Mouse (Mus musculus) adrenal gland (tissue): ENCODE results near the gene Atp2a2.

ENCODE experiments used
- intact Hi-C: fragments of 180-260 bp; cut with DNase I; formaldehyde crosslinking; loops from one replicate; pipeline ENCODE4 v1.15.1; 2025

Gene Atp2a2

GRCm38 (mm10) chr5:122520254-122521129 lies 18.5 kb upstream of the Atp2a2 start:
- intact Hi-C loops, result no loop called here

- intact Hi-C loops, result no loop called here
Observed at GRCm38 (mm10) chr5:122519043-122519660, 17.1 kb upstream of the Atp2a2 start.

DNA sequence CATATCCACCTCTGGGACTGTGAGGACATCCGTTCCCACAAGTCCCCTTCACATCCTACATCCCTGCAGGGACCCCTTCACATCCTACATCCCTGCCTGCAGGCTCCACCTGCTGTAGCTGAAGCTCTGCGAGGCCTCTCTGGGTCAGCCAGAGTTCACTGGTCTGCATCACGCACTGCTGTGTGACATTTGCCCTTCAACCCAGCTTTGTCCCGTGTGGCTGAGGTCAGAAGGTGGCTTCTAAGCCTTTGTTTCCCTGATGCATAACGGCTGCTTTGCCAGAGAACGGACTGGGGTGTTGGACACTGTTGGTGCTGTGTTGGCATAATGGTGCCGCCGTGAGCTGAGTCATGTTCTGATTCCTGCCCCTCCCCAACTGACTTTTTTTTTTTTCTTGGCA lies 16.2 kb upstream of the Atp2a2 start:
- intact Hi-C loops, result no loop called here

DNA sequence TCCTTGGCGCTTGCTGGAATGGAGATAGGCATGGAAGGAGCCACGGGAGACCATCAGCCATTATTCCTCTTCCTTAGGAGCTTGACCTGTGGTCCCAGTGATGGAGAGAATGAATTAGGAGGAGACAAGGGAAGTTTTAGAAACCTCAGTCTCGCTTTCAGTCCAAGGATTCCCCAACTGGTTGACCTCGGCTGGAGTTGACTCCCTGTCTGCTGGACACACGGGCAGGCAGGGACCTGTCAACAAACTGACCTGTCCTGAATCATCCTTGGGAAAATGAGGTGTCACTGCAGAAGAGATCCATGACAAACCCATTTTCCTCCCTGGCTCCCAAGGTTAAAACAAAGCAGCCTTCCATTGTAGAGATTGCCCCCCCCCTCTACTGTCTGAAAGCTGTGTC lies 14.9 kb upstream of the Atp2a2 start:
- intact Hi-C loops, result no loop called here

DNA sequence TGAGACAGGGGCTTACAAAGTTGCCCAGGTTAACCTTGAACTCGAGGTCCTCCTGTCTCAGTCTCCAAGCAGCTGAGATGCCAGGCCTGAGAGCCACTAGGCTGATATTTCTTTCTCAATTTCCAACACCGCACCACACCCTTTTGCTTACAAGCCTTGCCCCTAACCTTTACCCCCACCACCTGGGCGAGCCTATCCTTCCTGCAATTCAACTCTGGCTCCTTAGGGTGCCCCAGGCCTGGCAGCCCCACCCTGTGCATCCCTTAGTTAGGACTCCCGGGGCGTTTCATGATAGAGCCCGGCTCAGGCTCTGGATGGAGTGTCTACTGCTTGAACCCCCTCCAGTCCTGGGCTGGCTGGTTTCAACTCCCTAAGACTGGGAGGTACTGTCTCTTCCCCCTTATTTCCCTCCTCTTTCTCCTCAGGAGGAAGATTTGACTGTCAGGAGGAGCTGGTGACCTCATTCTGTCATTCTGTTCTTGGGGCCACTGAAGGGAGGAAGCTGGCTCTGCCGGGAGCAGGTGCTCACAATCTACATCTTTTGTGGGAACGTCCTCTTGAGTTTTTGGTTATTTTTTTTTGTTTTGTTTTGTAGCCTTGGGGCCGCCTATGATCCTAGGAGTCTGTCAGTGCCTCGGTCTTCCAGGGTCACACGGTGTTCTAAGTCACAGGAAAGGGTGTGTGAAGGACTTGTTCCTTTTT lies 14.2 kb upstream of the Atp2a2 start:
- intact Hi-C loops, result no loop called here

DNA sequence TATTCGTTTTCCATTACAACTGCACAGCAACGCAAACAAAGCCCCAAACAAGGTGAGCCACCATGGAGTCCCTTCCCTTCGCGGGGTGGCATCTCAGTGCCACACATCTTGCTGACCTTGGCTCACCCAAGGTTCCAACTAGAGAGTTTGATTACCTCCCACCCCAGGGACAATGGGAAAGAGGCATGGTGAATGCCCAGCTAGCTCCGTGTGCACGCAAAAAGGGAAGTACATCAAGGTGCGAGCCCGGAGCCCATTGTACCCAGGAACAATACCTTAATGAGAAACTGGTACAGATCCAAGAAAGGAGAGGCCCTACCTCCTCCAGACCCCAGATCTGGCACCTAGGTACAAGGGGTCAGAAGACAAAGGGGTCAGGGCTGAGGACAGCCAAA lies 12.1 kb upstream of the Atp2a2 start:
- intact Hi-C loops, result no loop called here

- intact Hi-C loops, result no loop called here
Observed at GRCm38 (mm10) chr5:122513421-122514126, 11.5 kb upstream of the Atp2a2 start.

- intact Hi-C loops, result no loop called here
Observed at GRCm38 (mm10) chr5:122512011-122512410, 10.0 kb upstream of the Atp2a2 start.

GRCm38 (mm10) chr5:122511405-122511804 lies 9.4 kb upstream of the Atp2a2 start:
- intact Hi-C loops, result no loop called here

- intact Hi-C loops, result no loop called here
Observed at GRCm38 (mm10) chr5:122510651-122511157, 8.7 kb upstream of the Atp2a2 start.

- intact Hi-C loops, result no loop called here
Observed at GRCm38 (mm10) chr5:122509608-122510007, 7.6 kb upstream of the Atp2a2 start.

- intact Hi-C loops, result no loop called here
Observed at GRCm38 (mm10) chr5:122508861-122509306, 6.9 kb upstream of the Atp2a2 start.

GRCm38 (mm10) chr5:122507396-122507795 lies 5.4 kb upstream of the Atp2a2 start:
- intact Hi-C loops, result no loop called here

DNA sequence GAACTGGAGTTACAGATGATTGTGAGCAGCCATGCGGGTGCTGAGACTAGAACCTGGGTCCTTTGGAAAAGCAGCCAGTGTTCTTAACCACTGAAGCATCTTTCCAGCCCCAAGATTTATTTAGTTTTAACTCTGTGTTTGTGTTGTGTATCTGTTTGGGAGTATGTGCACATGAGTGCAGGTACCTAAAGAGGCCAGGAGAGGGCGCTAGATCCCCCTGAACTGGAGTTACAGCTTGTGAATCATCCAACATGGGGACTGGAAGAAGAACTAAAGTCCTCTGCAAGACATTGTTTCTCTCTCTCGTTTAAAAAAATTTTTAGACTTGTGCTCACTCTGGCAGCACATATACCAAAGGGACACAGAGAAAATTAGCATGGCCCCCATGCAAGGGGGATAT lies 4.4 kb upstream of the Atp2a2 start:
- intact Hi-C loops, result no loop called here

DNA sequence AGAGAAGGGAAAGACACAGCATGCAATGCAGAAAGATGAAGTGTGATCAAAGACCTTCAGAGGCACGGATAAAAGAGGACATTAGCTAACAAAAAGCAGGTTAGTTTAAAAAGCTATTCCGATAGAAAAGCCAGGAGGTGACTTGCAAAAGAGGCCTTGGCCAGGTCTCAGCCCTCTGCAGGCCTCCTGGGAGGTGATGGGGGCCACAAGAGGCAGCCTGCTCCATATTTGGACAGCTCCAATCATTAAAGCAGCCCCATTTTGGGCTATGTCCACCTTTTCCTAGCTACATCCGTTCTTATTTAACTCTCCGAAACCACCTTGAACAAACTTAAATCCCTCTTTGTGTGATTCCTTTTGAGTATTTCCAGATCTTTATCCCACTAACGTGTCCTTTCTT lies 3.5 kb upstream of the Atp2a2 start:
- intact Hi-C loops, result no loop called here

DNA sequence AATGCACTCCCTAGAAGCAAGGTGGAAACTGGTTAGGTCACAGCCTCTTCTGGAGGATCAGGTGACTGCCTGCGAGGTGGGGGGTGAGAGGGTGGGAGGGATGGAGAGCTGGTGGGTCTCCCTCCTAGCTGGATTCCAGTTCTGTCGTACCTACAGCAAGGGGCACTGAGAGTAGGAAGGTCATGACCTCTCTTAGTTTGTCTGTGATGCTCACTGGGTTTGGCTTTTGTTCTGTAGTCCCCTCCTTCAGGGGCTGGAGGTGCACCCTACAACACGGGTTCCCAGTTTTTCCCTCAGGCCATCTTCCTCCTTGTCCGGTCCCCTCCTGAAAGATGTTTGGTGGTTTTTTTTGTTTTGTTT lies 1.7 kb upstream of the Atp2a2 start:
- intact Hi-C loops, result loop anchor here (5.0 kb wide), 1 partner anchor 124 kb away; no protein-coding TSS in a partner anchor

GRCm38 (mm10) chr5:122503015-122503759 lies 1.2 kb upstream of the Atp2a2 start:
- intact Hi-C loops, result loop anchor here (5.0 kb wide), 1 partner anchor 124 kb away; no protein-coding TSS in a partner anchor

DNA sequence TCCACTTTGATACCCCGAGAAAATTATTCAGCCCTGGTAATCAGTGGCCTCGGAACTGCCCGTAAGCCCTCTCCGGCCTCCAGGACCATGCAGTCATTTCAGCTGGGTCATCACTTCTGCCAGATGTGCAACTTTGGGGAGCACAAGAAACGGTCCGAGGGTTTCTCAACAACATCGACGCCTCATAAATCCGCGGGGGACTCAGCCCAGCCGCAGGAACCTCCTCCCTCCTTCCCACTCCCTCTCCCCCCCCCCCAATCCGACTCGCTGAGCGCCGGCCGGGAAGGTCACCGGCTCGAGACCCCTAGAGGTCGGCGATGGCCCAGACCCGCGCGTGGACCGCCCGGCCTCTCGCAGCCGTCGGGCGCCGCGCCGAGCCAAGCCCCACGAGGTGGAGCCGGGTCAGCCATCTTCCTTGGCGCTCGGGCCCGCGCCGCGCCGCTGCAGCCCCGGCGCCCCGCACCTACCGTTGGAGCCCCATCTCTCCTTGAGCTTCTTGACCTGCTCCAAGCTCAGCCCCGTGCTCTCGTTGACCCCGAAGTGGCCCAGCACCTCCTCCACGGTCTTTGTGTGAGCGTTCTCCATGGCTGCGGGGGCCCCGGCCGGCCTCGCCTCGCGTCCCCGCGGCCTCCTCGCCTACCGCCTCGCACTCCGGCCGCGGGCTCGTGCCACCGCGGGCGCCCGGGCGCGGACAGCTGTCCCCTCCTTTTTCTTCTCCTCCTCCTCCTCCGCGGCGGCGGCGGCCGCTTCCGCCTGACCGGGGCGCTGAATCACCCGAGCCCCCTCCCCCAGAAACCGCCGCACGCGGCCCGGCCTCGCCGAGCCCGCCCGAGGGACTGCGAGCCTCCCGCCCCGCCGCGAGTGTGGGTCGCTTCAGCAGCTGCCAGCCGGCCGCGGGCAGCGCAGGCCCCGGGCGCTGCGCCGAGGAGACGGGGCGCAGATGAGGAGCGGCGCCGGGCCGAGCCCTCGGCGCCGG lies 636 bp downstream of the Atp2a2 start:
- intact Hi-C loops, result loop anchor here (5.0 kb wide), 1 partner anchor 126 kb away; no protein-coding TSS in a partner anchor

GRCm38 (mm10) chr5:122500563-122500962 lies 1.5 kb downstream of the Atp2a2 start:
- intact Hi-C loops, result loop anchor here (5.0 kb wide), 1 partner anchor 127 kb away; no protein-coding TSS in a partner anchor
